Mouse (Mus musculus) heart, postnatal 0 days (tissue): ENCODE measurements around the gene Prdm10.

Experiments used
- CTCF ChIP-seq: IDR thresholded peaks from 2 replicates; pipeline ENCODE4 v1.5.1; 2016; ENCODE audit warnings: antibody characterized with exemption, control low read depth, low read depth
- EP300 ChIP-seq: IDR thresholded peaks from 2 replicates; pipeline ENCODE4 v1.6.1; 2016; ENCODE audit warnings: antibody characterized with exemption, low read depth

DNA sequence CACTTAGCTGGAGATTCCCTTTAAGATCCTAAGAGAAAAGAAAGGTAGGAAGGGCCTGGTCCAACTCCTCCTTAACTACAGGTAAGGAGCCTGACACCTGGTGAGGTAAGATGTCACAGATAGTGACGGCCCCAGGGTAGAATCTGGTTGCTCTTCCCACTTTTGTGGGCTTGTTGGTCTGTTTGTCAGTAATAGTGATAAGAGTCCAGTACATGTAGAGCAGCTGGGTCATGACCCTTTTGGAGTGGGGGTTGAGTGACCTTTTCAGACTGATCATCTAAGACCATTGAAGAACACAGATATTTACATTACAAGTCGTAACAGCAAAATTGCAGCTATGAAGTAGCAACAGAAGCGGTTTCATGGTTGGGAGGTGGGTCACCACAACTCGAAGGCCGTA, 106.9 kb downstream of the Prdm10 start:
- TF ChIP-seq CTCF (no peak), EP300 (no peak)
